Comparison of ENCODE assay signal across 13 mouse cellular contexts in the genomic region with DNA sequence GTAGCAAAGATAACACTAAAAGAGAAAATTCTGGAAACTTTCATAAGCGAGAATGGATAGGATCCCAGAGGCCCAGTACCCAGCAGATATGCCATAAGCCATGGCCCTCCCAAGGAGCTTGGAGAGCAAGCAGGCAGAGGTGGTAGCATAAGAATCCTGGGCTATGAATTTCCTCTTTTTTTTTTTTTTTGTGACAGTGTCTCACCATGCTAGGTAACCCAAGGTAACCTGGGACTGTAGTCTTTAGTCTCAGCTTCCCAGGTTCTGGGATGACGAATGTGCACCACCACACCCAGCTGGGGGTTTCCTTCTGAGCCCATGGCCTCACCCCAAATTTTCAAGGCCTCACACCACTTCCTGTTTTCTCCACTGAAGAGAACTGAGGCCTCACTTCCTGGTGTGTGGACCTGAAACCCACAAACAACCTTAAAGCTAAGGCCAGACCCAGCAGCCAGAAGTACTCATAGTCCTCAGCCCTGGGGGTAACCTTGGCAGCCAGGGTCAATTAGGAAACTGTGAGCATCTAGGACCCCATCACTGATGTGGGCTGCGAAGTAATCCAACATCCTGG. TPM values are rescaled to one million over a fixed set of nuclear protein-coding genes. Genes with fewer than 3 reads are reported as not detected.
DNase-seq lines count a peak whose midpoint lies in the region; ATAC-seq lines count a peak whose summit lies in the region.
"Had no signal": no experiment of that assay in that cellular context is flagged by ENCODE, and none has a peak within 500 bp of the region (broad histone marks: within the 10 kb centered on the region; RNA-seq: fewer than 3 reads in every experiment).

No protein-coding gene starts in this region.

- H3K4me1 ChIP-seq in liver, embryonic 12.5 days, result peaks cover 25% of the 10 kb centered on the region
- 0 out of 2 replicates have a peak, but pooled peaks cover 2% of the 10 kb centered on the region for H3K4me1 ChIP-seq in liver, embryonic 11.5 days (replicated peaks; ENCODE audit: control insufficient read depth, insufficient read depth, low read length)

- no peaks in the 10 kb centered on the region for H3K27me3 ChIP-seq in liver, embryonic 12.5 days (replicated peaks)
- H3K27me3 ChIP-seq in liver, embryonic 11.5 days (replicated peaks; ENCODE audit: control insufficient read depth, insufficient read depth, low read length), result no peaks in the 10 kb centered on the region

- ATAC-seq in liver, embryonic 12.5 days, result no peak
- no peak; the same call in 1 of the 2 replicates for ATAC-seq in liver, embryonic 11.5 days (replicated peaks; ENCODE audit: low FRiP score)
- ATAC-seq in common myeloid progenitor, adult 5-6 weeks (replicated peaks; ENCODE audit: low read depth, poor library complexity, severe bottlenecking), result peak; percentile 88
- peak; percentile 96 for ATAC-seq in megakaryocyte, adult 5-6 weeks (ENCODE audit: poor library complexity, severe bottlenecking)
- no peak for ATAC-seq in frontal cortex, adult (ENCODE audit: low TSS enrichment)

- H3K36me3 ChIP-seq in liver, embryonic 12.5 days, result peaks cover 100% of the 10 kb centered on the region
- H3K36me3 ChIP-seq in liver, embryonic 11.5 days (ENCODE audit: control insufficient read depth, insufficient read depth, low read length), result peaks cover 41% of the 10 kb centered on the region

- H3K4me2 ChIP-seq in liver, embryonic 12.5 days, result no peak overlapping the region
- no peak overlapping the region for H3K4me2 ChIP-seq in liver, embryonic 11.5 days
- H3K4me2 ChIP-seq: lung, embryonic 14.5 days had no signal

- H3K4me3 ChIP-seq in liver, embryonic 12.5 days, result no peak overlapping the region
- no peak overlapping the region for H3K4me3 ChIP-seq in liver, embryonic 11.5 days (ENCODE audit: low read depth, low read length)

- WGBS in liver, embryonic 12.5 days (ENCODE audit: insufficient replicate concordance), result 63% methylated on average over 3 of the region's 3 CpGs
- WGBS in liver, embryonic 11.5 days, result 78% methylated on average over 3 of the region's 3 CpGs

- H3K9ac ChIP-seq in liver, embryonic 12.5 days, result peak overlapping the region; percentile 17; the same call in 1 of the 2 replicates
- no peak overlapping the region for H3K9ac ChIP-seq in liver, embryonic 11.5 days (ENCODE audit: low read depth, low read length)
- H3K9ac ChIP-seq: lung, embryonic 14.5 days had no signal

- no peak for DNase-seq in liver, embryonic 11.5 days (ENCODE audit: low spot score)
- DNase-seq in thymus, postnatal 0 days (ENCODE audit: low spot score), result peak; percentile 70
- no peak for DNase-seq in right cerebral cortex, adult 18-20 months
- DNase-seq in urinary bladder, postnatal 25 days (ENCODE audit: low spot score), result no peak
- DNase-seq: cerebellum, adult 2 months; lung, embryonic 14.5 days had no signal

- H3K27ac ChIP-seq in liver, embryonic 12.5 days, result peak overlapping the region; percentile 18; the same call in 1 of the 2 replicates
- H3K27ac ChIP-seq in liver, embryonic 11.5 days (ENCODE audit: low read depth, low read length), result no peak overlapping the region

- H3K9me3 ChIP-seq in liver, embryonic 12.5 days (replicated peaks), result no peaks in the 10 kb centered on the region
- H3K9me3 ChIP-seq in liver, embryonic 11.5 days (ENCODE audit: control insufficient read depth, low read length), result no peaks in the 10 kb centered on the region

RNA-seq across cellular contexts. Expression of gene Rab8a, which starts 8.2 kb away (rescaled TPM):
- polyA plus RNA-seq in liver, embryonic 12.5 days (2016; fragmentation: Nextera tagmentation; extraction: Ambion mirVana), result 82.3 and 86.1 TPM in 2 replicates
- polyA plus RNA-seq in liver, embryonic 11.5 days (2014; fragmentation: Nextera tagmentation; extraction: Ambion mirVana), result 90.5 and 92.5 TPM in 2 replicates
- total RNA-seq in common myeloid progenitor, adult 5-6 weeks (2017), result 275 and 303 TPM in 2 replicates
- total RNA-seq in megakaryocyte, adult 5-6 weeks (2015), result 63.8 and 66.5 TPM in 2 replicates
- total RNA-seq in megakaryocyte, adult 5-6 weeks (2017), result 436 and 580 TPM in 2 replicates
- 140 and 151 TPM in 2 replicates for polyA plus RNA-seq in thymus, postnatal 0 days (2015; fragmentation: Nextera tagmentation; extraction: Ambion mirVana)

RNA-seq across cellular contexts. Expression of gene Hsh2d, which starts 20.3 kb away (rescaled TPM):
- polyA plus RNA-seq in liver, embryonic 12.5 days (2016; fragmentation: Nextera tagmentation; extraction: Ambion mirVana), result 0.28 and 0.32 TPM in 2 replicates
- 0.18 and 0.29 TPM in 2 replicates for polyA plus RNA-seq in liver, embryonic 11.5 days (2014; fragmentation: Nextera tagmentation; extraction: Ambion mirVana)
- total RNA-seq in common myeloid progenitor, adult 5-6 weeks (2017), result 7.9 and 9.8 TPM in 2 replicates
- total RNA-seq in megakaryocyte, adult 5-6 weeks (2015), result 8.3 and 12.3 TPM in 2 replicates
- total RNA-seq in megakaryocyte, adult 5-6 weeks (2017), result 6.7 and 6.9 TPM in 2 replicates
- polyA plus RNA-seq in thymus, postnatal 0 days (2015; fragmentation: Nextera tagmentation; extraction: Ambion mirVana), result 4.9 and 5.6 TPM in 2 replicates
- total RNA-seq: layer of hippocampus, postnatal 25 days had no signal
- polyA plus RNA-seq: neural tube, embryonic 11.5 days had no signal

RNA-seq across cellular contexts. Expression of gene Tpm4, which starts 34.4 kb away (rescaled TPM):
- 160 and 165 TPM in 2 replicates for polyA plus RNA-seq in liver, embryonic 12.5 days (2016; fragmentation: Nextera tagmentation; extraction: Ambion mirVana)
- 277 and 281 TPM in 2 replicates for polyA plus RNA-seq in liver, embryonic 11.5 days (2014; fragmentation: Nextera tagmentation; extraction: Ambion mirVana)
- 77.0 and 102 TPM in 2 replicates for total RNA-seq in common myeloid progenitor, adult 5-6 weeks (2017)
- total RNA-seq in megakaryocyte, adult 5-6 weeks (2015), result 301 and 308 TPM in 2 replicates
- total RNA-seq in megakaryocyte, adult 5-6 weeks (2017), result 515 and 545 TPM in 2 replicates
- 164 and 172 TPM in 2 replicates for polyA plus RNA-seq in thymus, postnatal 0 days (2015; fragmentation: Nextera tagmentation; extraction: Ambion mirVana)

RNA-seq across cellular contexts. Expression of gene Cib3, which starts 43.5 kb away (rescaled TPM):
- not detected in 2 replicates for polyA plus RNA-seq in liver, embryonic 12.5 days (2016; fragmentation: Nextera tagmentation; extraction: Ambion mirVana)
- polyA plus RNA-seq in liver, embryonic 11.5 days (2014; fragmentation: Nextera tagmentation; extraction: Ambion mirVana), result not detected in 2 replicates
- total RNA-seq in common myeloid progenitor, adult 5-6 weeks (2017), result not detected in 2 replicates
- 0.21 TPM in 1 of 2 replicates, not detected in the other for total RNA-seq in megakaryocyte, adult 5-6 weeks (2015)
- total RNA-seq in megakaryocyte, adult 5-6 weeks (2017), result 0.16 and 0.55 TPM in 2 replicates
- polyA plus RNA-seq in thymus, postnatal 0 days (2015; fragmentation: Nextera tagmentation; extraction: Ambion mirVana), result 0.44 and 0.67 TPM in 2 replicates
- total RNA-seq: layer of hippocampus, postnatal 25 days had no signal
- polyA plus RNA-seq: cerebellum, adult 2 months; heart, postnatal 0 days; lung, embryonic 14.5 days; neural tube, embryonic 11.5 days had no signal

RNA-seq across cellular contexts. Expression of gene Gm11034, which starts 44.3 kb away (rescaled TPM):
- not detected in 2 replicates for polyA plus RNA-seq in liver, embryonic 12.5 days (2016; fragmentation: Nextera tagmentation; extraction: Ambion mirVana)
- polyA plus RNA-seq in liver, embryonic 11.5 days (2014; fragmentation: Nextera tagmentation; extraction: Ambion mirVana), result not detected in 2 replicates
- total RNA-seq in common myeloid progenitor, adult 5-6 weeks (2017), result not detected in 2 replicates
- total RNA-seq in megakaryocyte, adult 5-6 weeks (2015), result not detected in 2 replicates
- total RNA-seq in megakaryocyte, adult 5-6 weeks (2017), result not detected in 2 replicates
- not detected in 2 replicates for polyA plus RNA-seq in thymus, postnatal 0 days (2015; fragmentation: Nextera tagmentation; extraction: Ambion mirVana)
- total RNA-seq: layer of hippocampus, postnatal 25 days had no signal
- polyA plus RNA-seq: cerebellum, adult 2 months; heart, postnatal 0 days; lung, embryonic 14.5 days; neural tube, embryonic 11.5 days had no signal

Comparison
In these comparisons a context has a peak if more than half of its experiments do, and no peak if none do; other contexts are left out.
1. ATAC-seq: peak in common myeloid progenitor, adult 5-6 weeks (single experiment) and megakaryocyte, adult 5-6 weeks (single experiment); none in liver, embryonic 12.5 days (single experiment), liver, embryonic 11.5 days (single experiment) and frontal cortex, adult (single experiment).